Mouse (Mus musculus) olfactory bulb, adult 2 months (tissue): Measurements from ENCODE around the gene Vmn2r26.

Experiments
- CTCF ChIP-seq: fragments of 200-500 bp; IDR thresholded peaks from 2 replicates; pipeline ENCODE4 v1.5.1; 2012; ENCODE audit warnings: low read depth, mild to moderate bottlenecking, low read length, moderate library complexity; ENCODE audit not compliant: insufficient read depth
- POLR2A ChIP-seq: fragments of 200-500 bp; IDR thresholded peaks from 2 replicates; pipeline ENCODE4 v1.6.1; 2012; ENCODE audit warnings: mild to moderate bottlenecking, low read depth, low read length, moderate library complexity; ENCODE audit not compliant: insufficient read depth

GRCm38 (mm10) chr6:124020841-124021240 lies 3.5 kb upstream of the Vmn2r26 start:
- TF ChIP-seq POLR2A = no peak
- no peak for TF ChIP-seq CTCF
